Mouse (Mus musculus) E14TG2a.4 (cell line): Measurements from ENCODE around the gene Dmtf1.

Experiments
- CTCF ChIP-seq: conservative IDR thresholded peaks from 2 replicates; pipeline ENCODE4 v1.5.1; 2014; ENCODE audit warnings: low read length
- NANOG ChIP-seq: IDR thresholded peaks from 2 replicates; pipeline ENCODE4 v1.6.1; 2014; ENCODE audit warnings: borderline replicate concordance, low read length, mixed read lengths

- no peak for TF ChIP-seq CTCF
- TF ChIP-seq NANOG: no peak
Observed at GRCm38 (mm10) chr5:9128566-9128965, 33.0 kb downstream of the Dmtf1 start.
